Mouse (Mus musculus) gastrocnemius, adult 2 months (tissue): ENCODE measurements around the gene Acsm5. TPM values are rescaled to one million over a fixed set of nuclear protein-coding genes. Genes with fewer than 3 reads are reported as not detected.

ENCODE experiments used
- DNase-seq: peaks from one replicate; pipeline ENCODE4 v3.0.0; 2022
- H3K27ac ChIP-seq: fragments of 200-600 bp; 2 replicates; pipeline ENCODE4 v1.8.1; 2022; ENCODE audit warnings: mild to moderate bottlenecking
- H3K4me3 ChIP-seq: fragments of 200-600 bp; 2 replicates; pipeline ENCODE4 v1.8.1; 2022; ENCODE audit warnings: mild to moderate bottlenecking, moderate library complexity
- CTCF ChIP-seq: fragments of 200-600 bp; IDR thresholded peaks from 2 replicates; pipeline ENCODE4 v1.8.1; 2022; ENCODE audit warnings: antibody characterized with exemption, mild to moderate bottlenecking, moderate library complexity
- intact Hi-C: fragments of 180-260 bp; cut with DNase I; formaldehyde crosslinking; loops from one replicate; pipeline ENCODE4 v1.15.1; 2025
- long read RNA-seq, 2 experiments: library from polyadenylated mRNA; stranded (forward); transcript quantifications; one replicate each; pipeline ENCODE4 v2.0.0; 2021
- total RNA-seq, 2 experiments: library from RNA; stranded (reverse); gene quantifications; 2 replicates each; pipeline ENCODE4 v1.2.3; 2021

Gene Acsm5
- under 1 TPM in 1 of 2 experiments, not detected in 1; 0.84 TPM for total RNA-seq
- long read RNA-seq, experiment 1: 0 reads
- long read RNA-seq, experiment 2: 0 reads

GRCm38 (mm10) chr7:119519163-119519562 is at the start of gene Acsm5:
Gene Acsm5 (plus strand): TSS chr7:119519463.
- intact Hi-C loops: loop anchor here (10.0 kb wide), 2 partner anchors 504 to 754 kb away; no protein-coding TSS in a partner anchor
- Histone ChIP-seq H3K27ac (no peak within 1 kb of the TSS), H3K4me3 (no peak within 1 kb of the TSS)
- no peak for TF ChIP-seq CTCF
- no peak for DNase-seq

GRCm38 (mm10) chr7:119476500-119477389 is 42.5 kb upstream of the Acsm5 start:
- intact Hi-C loops: no loop called here
- DNase-seq: no peak
- Histone ChIP-seq H3K27ac (no peak overlapping the region), H3K4me3 (no peak overlapping the region)
- TF ChIP-seq CTCF: no peak

GRCm38 (mm10) chr7:119479256-119479655 is 40.0 kb upstream of the Acsm5 start, which contains the start of gene Umod:
Gene Umod (minus strand): TSS chr7:119479282.
- no peak for TF ChIP-seq CTCF
- Histone ChIP-seq H3K4me3 (no peak within 1 kb of the TSS), H3K27ac (no peak within 1 kb of the TSS)
- intact Hi-C loops: no loop called here
- DNase-seq: no peak

GRCm38 (mm10) chr7:119484154-119484553 is 35.1 kb upstream of the Acsm5 start:
- no peak overlapping the region for H3K4me3 ChIP-seq
- no peak for DNase-seq
- no peak for TF ChIP-seq CTCF
- intact Hi-C loops: no loop called here
- H3K27ac ChIP-seq: no peak overlapping the region

- intact Hi-C loops: no loop called here
- no peak for DNase-seq
- no peak for TF ChIP-seq CTCF
- H3K27ac ChIP-seq: no peak overlapping the region
- H3K4me3 ChIP-seq: no peak overlapping the region
These were observed 32.6 kb upstream of the Acsm5 start for GRCm38 (mm10) chr7:119486683-119487082.

- no peak overlapping the region for H3K27ac ChIP-seq
- intact Hi-C loops: no loop called here
- DNase-seq: no peak
- no peak overlapping the region for H3K4me3 ChIP-seq
- no peak for TF ChIP-seq CTCF
These were observed 29.1 kb upstream of the Acsm5 start for GRCm38 (mm10) chr7:119490041-119490780.

- no peak for TF ChIP-seq CTCF
- Histone ChIP-seq H3K4me3 (no peak overlapping the region), H3K27ac (no peak overlapping the region)
- no peak for DNase-seq
- intact Hi-C loops: loop anchor here (10.0 kb wide), 2 partner anchors 496 to 746 kb away; no protein-coding TSS in a partner anchor
These were observed 8.1 kb upstream of the Acsm5 start for GRCm38 (mm10) chr7:119511143-119511542.

GRCm38 (mm10) chr7:119513056-119513455 is 6.2 kb upstream of the Acsm5 start:
- H3K27ac ChIP-seq: no peak overlapping the region
- H3K4me3 ChIP-seq: no peak overlapping the region
- TF ChIP-seq CTCF: peak; percentile 39; the same call in 1 of the 2 replicates
- intact Hi-C loops: loop anchor here (10.0 kb wide), 2 partner anchors 498 to 748 kb away; no protein-coding TSS in a partner anchor
- no peak for DNase-seq

GRCm38 (mm10) chr7:119515492-119516271 is 3.6 kb upstream of the Acsm5 start:
- no peak for DNase-seq
- no peak overlapping the region for H3K27ac ChIP-seq
- no peak overlapping the region for H3K4me3 ChIP-seq
- TF ChIP-seq CTCF: peak; percentile 70
- intact Hi-C loops: loop anchor here (10.0 kb wide), 2 partner anchors 501 to 751 kb away; no protein-coding TSS in a partner anchor

- no peak overlapping the region for H3K27ac ChIP-seq
- intact Hi-C loops: loop anchor here (10.0 kb wide), 2 partner anchors 501 to 751 kb away; no protein-coding TSS in a partner anchor
- DNase-seq: no peak
- no peak for TF ChIP-seq CTCF
- H3K4me3 ChIP-seq: no peak overlapping the region
These were observed 3.0 kb upstream of the Acsm5 start for GRCm38 (mm10) chr7:119516272-119516558.

GRCm38 (mm10) chr7:119519654-119520053 is 391 bp downstream of the Acsm5 start:
- TF ChIP-seq CTCF: peak; percentile 67
- no peak overlapping the region for H3K4me3 ChIP-seq
- no peak for DNase-seq
- intact Hi-C loops: loop anchor here (10.0 kb wide), 2 partner anchors 505 to 755 kb away; no protein-coding TSS in a partner anchor
- no peak overlapping the region for H3K27ac ChIP-seq

- no peak for TF ChIP-seq CTCF
- Histone ChIP-seq H3K4me3 (no peak overlapping the region), H3K27ac (no peak overlapping the region)
These were observed 2.6 kb downstream of the Acsm5 start for GRCm38 (mm10) chr7:119521816-119522215.

More at GRCm38 (mm10) chr7:119521816-119522215, 2.6 kb downstream of the Acsm5 start:
- intact Hi-C loops: no loop called here
- DNase-seq: no peak
